Mouse (Mus musculus): ENCODE data around the gene Krt23. TPM values are rescaled to one million over a fixed set of nuclear protein-coding genes. Genes with fewer than 3 reads are reported as not detected.

Krt23 gene
- polyA plus RNA-seq (2017; shearing (Covaris generic)) = not detected

GRCm38 (mm10) chr11:99492733-99493573, at the start of gene Krt23:
Gene Krt23, minus strand, starts transcription at chr11:99493137.

GRCm38 (mm10) chr11:99521288-99521860, 28.4 kb upstream of the Krt23 start, which contains the start of gene Krt39:
Gene Krt39, minus strand, starts transcription at chr11:99521338.

GRCm38 (mm10) chr11:99437972-99438371, 55.0 kb downstream of the Krt23 start, which contains the start of gene Krt20:
Gene Krt20, minus strand, starts transcription at chr11:99438150.

Other genes with a start within 250 kb of the Krt23 start
- gene Krt222, start 249.1 kb downstream of the Krt23 start, polyA plus RNA-seq (2017; shearing (Covaris generic)) = 1.5 TPM
- not detected for gene Krt24, start 207.9 kb downstream of the Krt23 start, polyA plus RNA-seq (2017; shearing (Covaris generic))
- gene Krt25, start 170.2 kb downstream of the Krt23 start, polyA plus RNA-seq (2017; shearing (Covaris generic)) = not detected
- not detected for gene Krt26, start 155.2 kb downstream of the Krt23 start, polyA plus RNA-seq (2017; shearing (Covaris generic))
- gene Krt27, start 142.0 kb downstream of the Krt23 start, polyA plus RNA-seq (2017; shearing (Covaris generic)) = not detected
- gene Krt28, start 118.2 kb downstream of the Krt23 start, polyA plus RNA-seq (2017; shearing (Covaris generic)) = not detected
- gene Krt10, start 103.8 kb downstream of the Krt23 start, polyA plus RNA-seq (2017; shearing (Covaris generic)) = 15.0 TPM
- gene Krt12, start 70.9 kb downstream of the Krt23 start, polyA plus RNA-seq (2017; shearing (Covaris generic)) = not detected
- not detected for gene Krt20, start 55.0 kb downstream of the Krt23 start, polyA plus RNA-seq (2017; shearing (Covaris generic))
- gene Krt39, start 28.2 kb upstream of the Krt23 start, polyA plus RNA-seq (2017; shearing (Covaris generic)) = not detected
- not detected for gene Krt40, start 50.0 kb upstream of the Krt23 start, polyA plus RNA-seq (2017; shearing (Covaris generic))
- gene Krtap3-3, start 57.7 kb upstream of the Krt23 start, polyA plus RNA-seq (2017; shearing (Covaris generic)) = not detected
- not detected for gene Krtap3-2, start 63.7 kb upstream of the Krt23 start, polyA plus RNA-seq (2017; shearing (Covaris generic))
- not detected for gene Gm11939, start 66.3 kb upstream of the Krt23 start, polyA plus RNA-seq (2017; shearing (Covaris generic))
- not detected for gene Krtap3-1, start 73.5 kb upstream of the Krt23 start, polyA plus RNA-seq (2017; shearing (Covaris generic))
- not detected for gene Krtap1-5, start 87.9 kb upstream of the Krt23 start, polyA plus RNA-seq (2017; shearing (Covaris generic))
- not detected for gene Krtap1-4, start 90.5 kb upstream of the Krt23 start, polyA plus RNA-seq (2017; shearing (Covaris generic))
- gene Krtap1-3, start 98.2 kb upstream of the Krt23 start, polyA plus RNA-seq (2017; shearing (Covaris generic)) = not detected
- not detected for gene Krtap9-3, start 105.0 kb upstream of the Krt23 start, polyA plus RNA-seq (2017; shearing (Covaris generic))
- not detected for gene Gm11938, start 110.2 kb upstream of the Krt23 start, polyA plus RNA-seq (2017; shearing (Covaris generic))
- gene Gm11937, start 117.1 kb upstream of the Krt23 start, polyA plus RNA-seq (2017; shearing (Covaris generic)) = not detected
- not detected for gene Krtap2-4, start 121.7 kb upstream of the Krt23 start, polyA plus RNA-seq (2017; shearing (Covaris generic))
- not detected for gene Gm11562, start 127.3 kb upstream of the Krt23 start, polyA plus RNA-seq (2017; shearing (Covaris generic))
- not detected for gene Krtap4-1, start 135.1 kb upstream of the Krt23 start, polyA plus RNA-seq (2017; shearing (Covaris generic))
- not detected for gene Krtap4-2, start 141.9 kb upstream of the Krt23 start, polyA plus RNA-seq (2017; shearing (Covaris generic))
- not detected for gene Krtap4-7, start 151.0 kb upstream of the Krt23 start, polyA plus RNA-seq (2017; shearing (Covaris generic))
- not detected for gene Gm11555, start 157.1 kb upstream of the Krt23 start, polyA plus RNA-seq (2017; shearing (Covaris generic))
- not detected for gene Gm11563, start 165.8 kb upstream of the Krt23 start, polyA plus RNA-seq (2017; shearing (Covaris generic))
- gene Krtap4-6, start 172.8 kb upstream of the Krt23 start, polyA plus RNA-seq (2017; shearing (Covaris generic)) = not detected
- not detected for gene Gm14190, start 197.6 kb upstream of the Krt23 start, polyA plus RNA-seq (2017; shearing (Covaris generic))
- not detected for gene Gm14180, start 241.2 kb upstream of the Krt23 start, polyA plus RNA-seq (2017; shearing (Covaris generic))

Measured in CD4-positive, CD25-positive, alpha-beta regulatory T cell (primary cell).